25 mouse cellular contexts compared by ENCODE assay signal in the genomic region with DNA sequence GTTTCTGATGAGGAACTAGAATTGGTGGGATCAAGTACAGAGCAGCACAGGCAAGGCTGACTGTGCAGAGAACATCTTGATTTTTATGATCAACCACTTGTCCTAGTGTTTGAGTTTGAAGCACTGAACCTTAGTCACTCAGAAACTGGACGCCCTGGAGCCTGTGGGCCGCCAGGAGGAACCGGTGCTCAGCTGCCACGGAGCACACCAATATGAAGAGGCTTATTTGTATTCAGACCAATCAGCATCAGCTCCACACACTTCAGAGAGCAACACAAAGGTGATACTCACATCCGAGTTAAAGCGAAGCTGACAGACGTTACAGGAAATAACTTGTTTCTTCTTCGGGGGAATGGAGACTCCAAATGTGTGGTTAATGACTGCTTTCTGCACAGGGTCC.
DNase-seq lines count a peak whose midpoint lies in the region; ATAC-seq and TF ChIP-seq lines count a peak whose summit lies in the region.
"Had no signal": no experiment of that assay in that cellular context is flagged by ENCODE, and none has a peak within 500 bp of the region (broad histone marks: within the 10 kb centered on the region; RNA-seq: fewer than 3 reads in every experiment).

No protein-coding gene starts in this region.

- H3K4me3 ChIP-seq in gastrocnemius, adult 2 months: peak overlapping the region; percentile 9
- H3K4me3 ChIP-seq in kidney, adult 2 months (ENCODE audit: insufficient read depth, low read depth, low read length): no peak overlapping the region
- H3K4me3 ChIP-seq in kidney, postnatal 0 days (replicated peaks; ENCODE audit: low read depth, low read length): no peak overlapping the region
- H3K4me3 ChIP-seq: embryonic facial prominence, embryonic 10.5 days; embryonic facial prominence, embryonic 12.5 days; forebrain, embryonic 13.5 days had no signal

- peaks cover 2% of the 10 kb centered on the region; the same call in 1 of the 2 replicates for H3K36me3 ChIP-seq in kidney, adult 2 months (ENCODE audit: control insufficient read depth, insufficient read depth, low read length)
- H3K36me3 ChIP-seq in kidney, postnatal 0 days (ENCODE audit: insufficient read depth, low read length): no peaks in the 10 kb centered on the region
- H3K36me3 ChIP-seq: embryonic facial prominence, embryonic 10.5 days; embryonic facial prominence, embryonic 12.5 days; G1E had no signal

- no peak for TF ChIP-seq CTCF in gastrocnemius, adult 2 months (IDR thresholded peaks at IDR 0.05)
- TF ChIP-seq CTCF in kidney, adult 2 months (conservative IDR thresholded peaks at IDR 0.05; ENCODE audit: insufficient read depth, insufficient read length, low read depth, low read length): no peak
- peak; percentile 17; the same call in 1 of the 2 replicates for TF ChIP-seq CTCF in kidney, postnatal 0 days (IDR thresholded peaks at IDR 0.05; ENCODE audit: low read depth)

- no peak for DNase-seq in gastrocnemius, adult 2 months
- no peak for DNase-seq in gastrocnemius, postnatal 36 days
- peak; percentile 13 for DNase-seq in kidney, adult 2 months
- no peak for DNase-seq in kidney, adult 11 months
- DNase-seq in kidney, postnatal 0 days (ENCODE audit: low spot score): peak; percentile 14
- no peak for DNase-seq in kidney, adult 9 months
- peak; percentile 19 to 46 for DNase-seq in kidney, postnatal 4 days
- DNase-seq in kidney, adult 18-20 months: no peak
- DNase-seq: adrenal gland, adult 8-10 months; adrenal gland, postnatal 14 days; adrenal gland, postnatal 36 days; B cell, adult 2 months; cerebellum, adult 11-12 months; cerebellum, adult 2 months; cerebellum, adult 9-10 months; cerebellum, postnatal 10 days; cerebellum, postnatal 25 days had no signal

- H3K4me1 ChIP-seq in kidney, adult 2 months (ENCODE audit: control insufficient read depth, insufficient read depth, low read length): no peaks in the 10 kb centered on the region; the same call in 1 of the 2 replicates
- H3K4me1 ChIP-seq in kidney, postnatal 0 days (replicated peaks; ENCODE audit: insufficient read depth, low read length): no peaks in the 10 kb centered on the region
- H3K4me1 ChIP-seq: embryonic facial prominence, embryonic 10.5 days; embryonic facial prominence, embryonic 12.5 days; forebrain, embryonic 13.5 days had no signal

- no peak overlapping the region for H3K27ac ChIP-seq in gastrocnemius, adult 2 months
- no peak overlapping the region for H3K27ac ChIP-seq in kidney, adult 2 months (ENCODE audit: insufficient read depth, low read depth, low read length)
- H3K27ac ChIP-seq in kidney, postnatal 0 days: no peak overlapping the region
- H3K27ac ChIP-seq: embryonic facial prominence, embryonic 10.5 days; embryonic facial prominence, embryonic 12.5 days; forebrain, embryonic 13.5 days had no signal

- no peak overlapping the region for H3K4me2 ChIP-seq in kidney, postnatal 0 days (ENCODE audit: low read length)
- H3K4me2 ChIP-seq: embryonic facial prominence, embryonic 12.5 days; forebrain, embryonic 13.5 days had no signal

- no peak for TF ChIP-seq POLR2A in kidney, adult 2 months (IDR thresholded peaks at IDR 0.05; ENCODE audit: low read depth, low read length)

- WGBS in kidney, adult 2 months: 33% methylated on average over 8 of the region's 8 CpGs
- WGBS in kidney, postnatal 0 days: 48% methylated on average over 8 of the region's 8 CpGs

- H3K27me3 ChIP-seq in kidney, adult 2 months (replicated peaks; ENCODE audit: control insufficient read depth, insufficient read depth, low read length): no peaks in the 10 kb centered on the region
- H3K27me3 ChIP-seq in kidney, postnatal 0 days (ENCODE audit: insufficient read depth, low read length): no peaks in the 10 kb centered on the region
- H3K27me3 ChIP-seq: CH12.LX; embryonic facial prominence, embryonic 12.5 days; forebrain, embryonic 13.5 days had no signal

- no peaks in the 10 kb centered on the region for H3K9me3 ChIP-seq in kidney, postnatal 0 days (replicated peaks; ENCODE audit: low read length)
- H3K9me3 ChIP-seq: embryonic facial prominence, embryonic 12.5 days had no signal

- H3K9ac ChIP-seq in kidney, postnatal 0 days (ENCODE audit: low read depth, low read length): no peak overlapping the region
- H3K9ac ChIP-seq: embryonic facial prominence, embryonic 12.5 days; forebrain, embryonic 13.5 days had no signal

- ATAC-seq in kidney, postnatal 0 days (replicated peaks; ENCODE audit: low FRiP score, low read depth): peak; percentile 82
- ATAC-seq: activated CD4-positive, CD25-positive, alpha-beta regulatory T cell, adult 4 months; CD4-positive, CD25-positive, alpha-beta regulatory T cell, adult 4 months; forebrain, embryonic 13.5 days; Patski had no signal

- intact Hi-C loops in gastrocnemius, adult 2 months (cut with DNase I): no loop called here
- intact Hi-C loops in gastrocnemius, postnatal 36 days (cut with DNase I): no loop called here

Comparison
In these comparisons a context has a peak if more than half of its experiments do, and no peak if none do; other contexts are left out.
1. DNase-seq: peak in kidney, adult 2 months (single experiment), kidney, postnatal 0 days (single experiment) and kidney, postnatal 4 days (2 of 2); none in gastrocnemius, adult 2 months (single experiment), gastrocnemius, postnatal 36 days (0 of 2), kidney, adult 11 months (single experiment), kidney, adult 9 months (single experiment) and kidney, adult 18-20 months (single experiment).